Mouse (Mus musculus) c-Kit-positive CD71-positive TER-119-negative erythroid progenitor cells, embryonic 14.5 days (primary cell): ENCODE results near the gene Intu.

ENCODE experiments used
- DNase-seq: peaks from one replicate; pipeline ENCODE4 v3.0.0-alpha.2; 2013; ENCODE audit warnings: low read depth

The Intu gene

GRCm38 (mm10) chr3:40683171-40683570, 152.1 kb downstream of the Intu start:
- DNase-seq = no peak

GRCm38 (mm10) chr3:40685855-40686515, 154.9 kb downstream of the Intu start:
- DNase-seq = no peak

GRCm38 (mm10) chr3:40686836-40687235, 155.8 kb downstream of the Intu start:
- DNase-seq = no peak

- DNase-seq = no peak
Measured at GRCm38 (mm10) chr3:40687588-40687987, 156.5 kb downstream of the Intu start.

- no peak for DNase-seq
Measured at GRCm38 (mm10) chr3:40691566-40691965, 160.5 kb downstream of the Intu start.

GRCm38 (mm10) chr3:40693435-40693834, 162.3 kb downstream of the Intu start:
- DNase-seq = no peak

- DNase-seq = no peak
Measured at GRCm38 (mm10) chr3:40693960-40694359, 162.9 kb downstream of the Intu start.

- DNase-seq = peak; percentile 25
Measured at GRCm38 (mm10) chr3:40694438-40694837, 163.4 kb downstream of the Intu start.

GRCm38 (mm10) chr3:40695162-40695561, 164.1 kb downstream of the Intu start:
- DNase-seq = no peak

- no peak for DNase-seq
Measured at GRCm38 (mm10) chr3:40698834-40699233, 167.7 kb downstream of the Intu start.

- no peak for DNase-seq
Measured at GRCm38 (mm10) chr3:40704816-40705430, 173.8 kb downstream of the Intu start.

GRCm38 (mm10) chr3:40708655-40709054, 177.6 kb downstream of the Intu start, which contains the start of gene Slc25a31:
Slc25a31 (plus strand) TSS chr3:40708855.
- DNase-seq = no peak

GRCm38 (mm10) chr3:40716056-40716455, 185.0 kb downstream of the Intu start:
- no peak for DNase-seq

GRCm38 (mm10) chr3:40719022-40719421, 187.9 kb downstream of the Intu start:
- no peak for DNase-seq

- DNase-seq = no peak
Measured at GRCm38 (mm10) chr3:40738381-40738912, 207.4 kb downstream of the Intu start.

- DNase-seq = no peak
Measured at GRCm38 (mm10) chr3:40744024-40744835, 213.1 kb downstream of the Intu start, which contains the start of gene Hspa4l. Hspa4l (plus strand) TSS chr3:40744495.

- DNase-seq = peak; percentile 80
Measured at GRCm38 (mm10) chr3:40744836-40745660, 214.0 kb downstream of the Intu start.

- peak; percentile 21 for DNase-seq
Measured at GRCm38 (mm10) chr3:40745661-40746547, 214.8 kb downstream of the Intu start.
